Mouse (Mus musculus): Measurements from ENCODE around the gene Olfr186. TPM values are rescaled to one million over a fixed set of nuclear protein-coding genes. Genes with fewer than 3 reads are reported as not detected.
"Not testable (repeated sequence)": the region's sequence is repeated elsewhere in the genome, so short reads cannot be mapped to it uniquely, and the experiment has no call there.

Olfr186 gene
- total RNA-seq (2018; cell fraction: chromatin; rRNA removed) = not detected
- not detected for total RNA-seq (2018; cell fraction: cytosol; rRNA removed)
- not detected for total RNA-seq (2018; cell fraction: nucleus; rRNA removed)
- polyA plus RNA-seq (2018) = not detected in 3 replicates

- H3K79me2 ChIP-seq (ENCODE audit: inconsistent target) = no peaks in the 10 kb centered on the region
- WGBS (ENCODE audit: missing documents) = 92% methylated on average over 4 of the region's 4 CpGs
Observed at GRCm38 (mm10) chr16:59030191-59030590, at the start of gene Olfr186. TSS of gene Olfr186 (minus strand) at chr16:59030291.

GRCm38 (mm10) chr16:59077905-59078304 is 47.8 kb upstream of the Olfr186 start, which contains the start of gene Olfr190:
TSS of gene Olfr190 (minus strand) at chr16:59078005.
- H3K36me3 ChIP-seq (ENCODE audit: inconsistent target) = no peaks in the 10 kb centered on the region
- no peak within 1 kb of the TSS for H3K4me3 ChIP-seq (ENCODE audit: inconsistent target)
- 87% methylated on average over 5 of the region's 5 CpGs for WGBS (ENCODE audit: missing documents)
- no peak within 1 kb of the TSS for H3K27ac ChIP-seq
- H3K79me2 ChIP-seq (ENCODE audit: inconsistent target) = no peaks in the 10 kb centered on the region

More at GRCm38 (mm10) chr16:59030191-59030590, at the start of gene Olfr186:
- Histone ChIP-seq H3K36me3 (ENCODE audit: inconsistent target) (no peaks in the 10 kb centered on the region), H3K27ac (no peak within 1 kb of the TSS), H3K4me3 (ENCODE audit: inconsistent target) (no peak within 1 kb of the TSS)

GRCm38 (mm10) chr16:59073520-59073919 is 43.4 kb upstream of the Olfr186 start:
- H3K36me3 ChIP-seq (ENCODE audit: inconsistent target) = no peaks in the 10 kb centered on the region
- no peak overlapping the region for H3K4me3 ChIP-seq (ENCODE audit: inconsistent target)
- 81% methylated on average over 1 of the region's 1 CpGs for WGBS (ENCODE audit: missing documents)
- H3K79me2 ChIP-seq (ENCODE audit: inconsistent target) = no peaks in the 10 kb centered on the region
- H3K27ac ChIP-seq = no peak overlapping the region

GRCm38 (mm10) chr16:59071755-59072154 is 41.7 kb upstream of the Olfr186 start:
- Histone ChIP-seq H3K4me3 (ENCODE audit: inconsistent target) (no peak overlapping the region), H3K36me3 (ENCODE audit: inconsistent target) (no peaks in the 10 kb centered on the region), H3K27ac (no peak overlapping the region), H3K79me2 (ENCODE audit: inconsistent target) (no peaks in the 10 kb centered on the region)

- 93% methylated on average over 2 of the region's 3 CpGs for WGBS (ENCODE audit: missing documents)
- not testable (repeated sequence) for H3K36me3 ChIP-seq (ENCODE audit: inconsistent target); H3K4me3 ChIP-seq (ENCODE audit: inconsistent target); H3K27ac ChIP-seq; H3K79me2 ChIP-seq (ENCODE audit: inconsistent target)
Observed at GRCm38 (mm10) chr16:59062411-59062810, 32.3 kb upstream of the Olfr186 start.

- H3K27ac ChIP-seq; H3K36me3 ChIP-seq (ENCODE audit: inconsistent target); H3K4me3 ChIP-seq (ENCODE audit: inconsistent target); H3K79me2 ChIP-seq (ENCODE audit: inconsistent target): not testable (repeated sequence)
- 85% methylated on average over 2 of the region's 2 CpGs for whole genome bisulfite sequencing (ENCODE audit: missing documents)
Observed at GRCm38 (mm10) chr16:59049286-59049685, 19.2 kb upstream of the Olfr186 start.

GRCm38 (mm10) chr16:59048860-59049259 is 18.8 kb upstream of the Olfr186 start:
- WGBS (ENCODE audit: missing documents) = 75% methylated on average over 1 of the region's 1 CpGs
- no peaks in the 10 kb centered on the region for H3K36me3 ChIP-seq (ENCODE audit: inconsistent target)
- H3K4me3 ChIP-seq (ENCODE audit: inconsistent target) = no peak overlapping the region
- no peaks in the 10 kb centered on the region for H3K79me2 ChIP-seq (ENCODE audit: inconsistent target)
- no peak overlapping the region for H3K27ac ChIP-seq

- Histone ChIP-seq H3K36me3 (ENCODE audit: inconsistent target) (no peaks in the 10 kb centered on the region), H3K27ac (no peak overlapping the region), H3K4me3 (ENCODE audit: inconsistent target) (no peak overlapping the region), H3K79me2 (ENCODE audit: inconsistent target) (no peaks in the 10 kb centered on the region)
- WGBS (ENCODE audit: missing documents) = 72% methylated on average over 4 of the region's 4 CpGs
Observed at GRCm38 (mm10) chr16:59047579-59047978, 17.5 kb upstream of the Olfr186 start.

GRCm38 (mm10) chr16:59045835-59046234 is 15.7 kb upstream of the Olfr186 start:
- H3K79me2 ChIP-seq (ENCODE audit: inconsistent target) = no peaks in the 10 kb centered on the region
- 77% methylated on average over 3 of the region's 3 CpGs for WGBS (ENCODE audit: missing documents)
- no peaks in the 10 kb centered on the region for H3K36me3 ChIP-seq (ENCODE audit: inconsistent target)
- no peak overlapping the region for H3K27ac ChIP-seq
- no peak overlapping the region for H3K4me3 ChIP-seq (ENCODE audit: inconsistent target)

- Histone ChIP-seq H3K79me2 (ENCODE audit: inconsistent target) (no peaks in the 10 kb centered on the region), H3K27ac (no peak within 1 kb of the TSS), H3K36me3 (ENCODE audit: inconsistent target) (no peaks in the 10 kb centered on the region), H3K4me3 (ENCODE audit: inconsistent target) (no peak within 1 kb of the TSS)
- WGBS (ENCODE audit: missing documents) = 91% methylated on average over 7 of the region's 7 CpGs
Observed at GRCm38 (mm10) chr16:59039710-59040109, 9.6 kb upstream of the Olfr186 start, which contains the start of gene Olfr187. TSS of gene Olfr187 (minus strand) at chr16:59039767.

GRCm38 (mm10) chr16:59013357-59014018 is 16.6 kb downstream of the Olfr186 start:
- WGBS (ENCODE audit: missing documents) = 61% methylated on average over 2 of the region's 2 CpGs
- no peak overlapping the region for H3K4me3 ChIP-seq (ENCODE audit: inconsistent target)
- H3K27ac ChIP-seq = no peak overlapping the region
- no peaks in the 10 kb centered on the region for H3K79me2 ChIP-seq (ENCODE audit: inconsistent target)
- no peaks in the 10 kb centered on the region for H3K36me3 ChIP-seq (ENCODE audit: inconsistent target)

- H3K4me3 ChIP-seq (ENCODE audit: inconsistent target) = no peak overlapping the region
- no peaks in the 10 kb centered on the region for H3K79me2 ChIP-seq (ENCODE audit: inconsistent target)
- H3K36me3 ChIP-seq (ENCODE audit: inconsistent target) = no peaks in the 10 kb centered on the region
- no peak overlapping the region for H3K27ac ChIP-seq
Observed at GRCm38 (mm10) chr16:59007146-59007545, 22.9 kb downstream of the Olfr186 start.

GRCm38 (mm10) chr16:58995057-58995456 is 35.0 kb downstream of the Olfr186 start, which contains the start of gene Olfr183:
TSS of gene Olfr183 (plus strand) at chr16:58995357.
- 75% methylated on average over 2 of the region's 2 CpGs for WGBS (ENCODE audit: missing documents)
- no peak within 1 kb of the TSS for H3K27ac ChIP-seq
- H3K36me3 ChIP-seq (ENCODE audit: inconsistent target) = no peaks in the 10 kb centered on the region
- no peak within 1 kb of the TSS for H3K4me3 ChIP-seq (ENCODE audit: inconsistent target)
- no peaks in the 10 kb centered on the region for H3K79me2 ChIP-seq (ENCODE audit: inconsistent target)
